Mouse (Mus musculus): ENCODE measurements at regions not wholly inside any gene's neighbourhood (a gene's known extent, or its start where the extent isn't known, plus 50 kb on each side); places are given as distances from the start of the nearest gene placed in this dataset. TPM values are rescaled to one million over a fixed set of nuclear protein-coding genes. Genes with fewer than 3 reads are reported as not detected.
A peak's percentile ranks its signal among the peaks of the same experiment; 100 is the strongest.

GRCm38 (mm10) chr16:3247755-3248110, 343.1 kb upstream of the Olfr161 start:
- Histone ChIP-seq H3K4me1 (ENCODE audit: control insufficient read depth in 2 of 2, insufficient read depth in 2 of 2, low read length in 2 of 2) (no peaks in the 10 kb centered on the region), H3K4me2 (ENCODE audit: low read length) (no peak overlapping the region), H3K36me3 (ENCODE audit: control insufficient read depth, insufficient read depth, low read length) (no peaks in the 10 kb centered on the region), H3K27me3 (ENCODE audit: control insufficient read depth, insufficient read depth, low read length) (no peaks in the 10 kb centered on the region), H3K9me3 (ENCODE audit: control insufficient read depth, low read length) (peaks cover 27% of the 10 kb centered on the region), H3K4me3 (ENCODE audit: control insufficient read depth in 1 of 2, insufficient read depth in 1 of 2, low read depth in 1 of 2, low read length in 2 of 2) (no peak overlapping the region), H3K9ac (ENCODE audit: low read length) (no peak overlapping the region), H3K27ac (replicated peaks in 1 of 2; ENCODE audit: control insufficient read depth in 1 of 2, insufficient read depth in 1 of 2, low read depth in 2 of 2, low read length in 2 of 2) (no peak overlapping the region)
- WGBS: 46% methylated on average over 2 of the region's 2 CpGs
- no peak for ATAC-seq (ENCODE audit: insufficient number of reproducible peaks, insufficient read depth, low FRiP score, low read depth)

GRCm38 (mm10) chr16:3253885-3254284, 337.0 kb upstream of the Olfr161 start:
- Histone ChIP-seq H3K27ac (replicated peaks in 1 of 2; ENCODE audit: control insufficient read depth in 1 of 2, insufficient read depth in 1 of 2, low read depth in 2 of 2, low read length in 2 of 2) (no peak overlapping the region), H3K4me3 (ENCODE audit: control insufficient read depth in 1 of 2, insufficient read depth in 1 of 2, low read depth in 1 of 2, low read length in 2 of 2) (no peak overlapping the region), H3K4me2 (ENCODE audit: low read length) (no peak overlapping the region), H3K36me3 (ENCODE audit: control insufficient read depth, insufficient read depth, low read length) (no peaks in the 10 kb centered on the region), H3K9ac (ENCODE audit: low read length) (no peak overlapping the region), H3K27me3 (ENCODE audit: control insufficient read depth, insufficient read depth, low read length) (no peaks in the 10 kb centered on the region), H3K9me3 (ENCODE audit: control insufficient read depth, low read length) (peaks cover 34% of the 10 kb centered on the region), H3K4me1 (ENCODE audit: control insufficient read depth in 2 of 2, insufficient read depth in 2 of 2, low read length in 2 of 2) (no peaks in the 10 kb centered on the region)
- WGBS: 27% methylated on average over 1 of the region's 1 CpGs
- no peak for ATAC-seq (ENCODE audit: insufficient number of reproducible peaks, insufficient read depth, low FRiP score, low read depth)

- Histone ChIP-seq H3K4me2 (ENCODE audit: low read length) (no peak overlapping the region), H3K4me3 (ENCODE audit: control insufficient read depth in 1 of 2, insufficient read depth in 1 of 2, low read depth in 1 of 2, low read length in 2 of 2) (no peak overlapping the region), H3K27me3 (ENCODE audit: control insufficient read depth, insufficient read depth, low read length) (no peaks in the 10 kb centered on the region), H3K9ac (ENCODE audit: low read length) (no peak overlapping the region), H3K27ac (replicated peaks in 1 of 2; ENCODE audit: control insufficient read depth in 1 of 2, insufficient read depth in 1 of 2, low read depth in 2 of 2, low read length in 2 of 2) (no peak overlapping the region), H3K9me3 (ENCODE audit: control insufficient read depth, low read length) (peaks cover 42% of the 10 kb centered on the region), H3K36me3 (ENCODE audit: control insufficient read depth, insufficient read depth, low read length) (no peaks in the 10 kb centered on the region), H3K4me1 (ENCODE audit: control insufficient read depth in 2 of 2, insufficient read depth in 2 of 2, low read length in 2 of 2) (no peaks in the 10 kb centered on the region)
- no peak for ATAC-seq (ENCODE audit: insufficient number of reproducible peaks, insufficient read depth, low FRiP score, low read depth)
Measured at GRCm38 (mm10) chr16:3256051-3256450, 334.8 kb upstream of the Olfr161 start.

- Histone ChIP-seq H3K9ac (ENCODE audit: low read length) (no peak overlapping the region), H3K36me3 (ENCODE audit: control insufficient read depth, insufficient read depth, low read length) (no peaks in the 10 kb centered on the region), H3K4me1 (ENCODE audit: control insufficient read depth in 2 of 2, insufficient read depth in 2 of 2, low read length in 2 of 2) (no peaks in the 10 kb centered on the region), H3K27me3 (ENCODE audit: control insufficient read depth, insufficient read depth, low read length) (no peaks in the 10 kb centered on the region), H3K4me3 (ENCODE audit: control insufficient read depth in 1 of 2, insufficient read depth in 1 of 2, low read depth in 1 of 2, low read length in 2 of 2) (no peak overlapping the region), H3K4me2 (ENCODE audit: low read length) (no peak overlapping the region), H3K9me3 (ENCODE audit: control insufficient read depth, low read length) (peaks cover 47% of the 10 kb centered on the region), H3K27ac (replicated peaks in 1 of 2; ENCODE audit: control insufficient read depth in 1 of 2, insufficient read depth in 1 of 2, low read depth in 2 of 2, low read length in 2 of 2) (no peak overlapping the region)
- WGBS: 63% methylated on average over 1 of the region's 1 CpGs
- no peak for ATAC-seq (ENCODE audit: insufficient number of reproducible peaks, insufficient read depth, low FRiP score, low read depth)
Measured at GRCm38 (mm10) chr16:3265351-3265750, 325.5 kb upstream of the Olfr161 start.

GRCm38 (mm10) chr16:3271819-3272490, 318.9 kb upstream of the Olfr161 start:
- 0 out of 2 replicates have a peak, but pooled peaks have one; percentile 15 for ATAC-seq (ENCODE audit: insufficient number of reproducible peaks, insufficient read depth, low FRiP score, low read depth)
- Histone ChIP-seq H3K9me3 (ENCODE audit: control insufficient read depth, low read length) (peaks cover 48% of the 10 kb centered on the region), H3K4me2 (ENCODE audit: low read length) (no peak overlapping the region), H3K4me3 (ENCODE audit: control insufficient read depth in 1 of 2, insufficient read depth in 1 of 2, low read depth in 1 of 2, low read length in 2 of 2) (no peak overlapping the region), H3K4me1 (ENCODE audit: control insufficient read depth in 2 of 2, insufficient read depth in 2 of 2, low read length in 2 of 2) (no peaks in the 10 kb centered on the region), H3K27ac (replicated peaks in 1 of 2; ENCODE audit: control insufficient read depth in 1 of 2, insufficient read depth in 1 of 2, low read depth in 2 of 2, low read length in 2 of 2) (no peak overlapping the region), H3K36me3 (ENCODE audit: control insufficient read depth, insufficient read depth, low read length) (no peaks in the 10 kb centered on the region), H3K9ac (ENCODE audit: low read length) (no peak overlapping the region), H3K27me3 (ENCODE audit: control insufficient read depth, insufficient read depth, low read length) (no peaks in the 10 kb centered on the region)
- WGBS: 46% methylated on average over 2 of the region's 2 CpGs

- Histone ChIP-seq H3K4me1 (ENCODE audit: control insufficient read depth in 2 of 2, insufficient read depth in 2 of 2, low read length in 2 of 2) (no peaks in the 10 kb centered on the region), H3K27ac (replicated peaks in 1 of 2; ENCODE audit: control insufficient read depth in 1 of 2, insufficient read depth in 1 of 2, low read depth in 2 of 2, low read length in 2 of 2) (no peak overlapping the region), H3K9me3 (ENCODE audit: control insufficient read depth, low read length) (peaks cover 43% of the 10 kb centered on the region), H3K9ac (ENCODE audit: low read length) (no peak overlapping the region), H3K36me3 (ENCODE audit: control insufficient read depth, insufficient read depth, low read length) (no peaks in the 10 kb centered on the region), H3K4me3 (ENCODE audit: control insufficient read depth in 1 of 2, insufficient read depth in 1 of 2, low read depth in 1 of 2, low read length in 2 of 2) (no peak overlapping the region), H3K27me3 (ENCODE audit: control insufficient read depth, insufficient read depth, low read length) (no peaks in the 10 kb centered on the region), H3K4me2 (ENCODE audit: low read length) (no peak overlapping the region)
- ATAC-seq (ENCODE audit: insufficient number of reproducible peaks, insufficient read depth, low FRiP score, low read depth): no peak
- WGBS: 62% methylated on average over 2 of the region's 2 CpGs
Measured at GRCm38 (mm10) chr16:3273427-3273826, 317.4 kb upstream of the Olfr161 start.

Small RNA genes in the stretch of these regions (microRNA-seq; reads per million reads assigned to microRNA genes)
- not detected for gene Gm23215

All from heart, embryonic 14.5 days (tissue).